Mouse (Mus musculus): ENCODE results near the gene Map3k14.

GRCm38 (mm10) chr11:103250324-103250723, 16.9 kb downstream of the Map3k14 start:
- TF ChIP-seq POLR2A (IDR thresholded peaks at IDR 0.05; ENCODE audit: low read depth, low read length) = no peak
- TF ChIP-seq CTCF (IDR thresholded peaks at IDR 0.05; ENCODE audit: extremely low read depth, insufficient read depth, insufficient read length, insufficient replicate concordance) = no peak

Measured in spleen, adult 2 months (tissue).